Mouse (Mus musculus): Measurements from ENCODE around the gene S100a3. TPM values are rescaled to one million over a fixed set of nuclear protein-coding genes. Genes with fewer than 3 reads are reported as not detected.

Gene S100a3
- total and polyA plus RNA-seq, 3 experiments: not detected

- dilution Hi-C loops (cut with MboI; ENCODE audit: extremely low pct_ligation_motif_present, extremely low pct_unique_long_range_greater_than_20kb, low sequenced_read_pairs): no loop called here
- H3K27ac ChIP-seq (ENCODE audit: insufficient read depth, low read depth): no peak within 1 kb of the TSS
These were observed 52.4 kb downstream of the S100a3 start, which contains the start of gene S100a6 for GRCm38 (mm10) chr3:90612728-90613291. Gene S100a6 (plus strand): TSS chr3:90612882.

GRCm38 (mm10) chr3:90613461-90614147 lies 53.2 kb downstream of the S100a3 start:
- in situ Hi-C loops (cut with MboI; ENCODE audit: low pct_ligation_motif_present, low pct_unique_long_range_greater_than_20kb, low sequenced_read_pairs) (loop anchor here (5.0 kb wide), 1 partner anchor 106 kb away; the partner anchor contains the start of gene Chtop), dilution Hi-C loops (cut with MboI; ENCODE audit: extremely low pct_ligation_motif_present, extremely low pct_unique_long_range_greater_than_20kb, low sequenced_read_pairs) (no loop called here)
- no peak overlapping the region for H3K9ac ChIP-seq (ENCODE audit: insufficient read depth, low read depth)
- no peak overlapping the region for H3K27ac ChIP-seq (ENCODE audit: insufficient read depth, low read depth)
- no peak for TF ChIP-seq ETS1 (conservative IDR thresholded peaks at IDR 0.05; ENCODE audit: low read depth, low read length)
- TF ChIP-seq CTCF (conservative IDR thresholded peaks at IDR 0.05 in 1 of 2, IDR thresholded peaks at IDR 0.05 in 1 of 2; ENCODE audit: low read depth in 2 of 2, low read length in 2 of 2): no peak
- TF ChIP-seq BHLHE40 (IDR thresholded peaks at IDR 0.05; ENCODE audit: low read depth, low read length): no peak
- TF ChIP-seq UBTF (IDR thresholded peaks at IDR 0.05; ENCODE audit: low read depth, low read length): no peak
- no peak for TF ChIP-seq NELFE (IDR thresholded peaks at IDR 0.05; ENCODE audit: low read depth, low read length)
- TF ChIP-seq RAD21 (IDR thresholded peaks at IDR 0.05; ENCODE audit: low read depth, low read length): no peak
- peaks cover 0 to 36% of the 10 kb centered on the region in 2 experiments; a peak in 2 of 4 replicates for H3K4me1 ChIP-seq (ENCODE audit: control insufficient read depth in 1 of 2, insufficient read depth in 2 of 2)
- DNase-seq (ENCODE audit: extremely low read depth): no peak
- no peaks in the 10 kb centered on the region for H3K9me3 ChIP-seq (replicated peaks; ENCODE audit: low read length)
- H3K4me2 ChIP-seq (ENCODE audit: insufficient read depth, low read depth, poor library complexity, severe bottlenecking): no peak overlapping the region
- H3K27me3 ChIP-seq (replicated peaks): peaks cover 4% of the 10 kb centered on the region
- H3K79me2 ChIP-seq (replicated peaks; ENCODE audit: control insufficient read depth, extremely low read depth, insufficient read depth, poor library complexity, severe bottlenecking): no peaks in the 10 kb centered on the region
- H3K36me3 ChIP-seq (replicated peaks in 1 of 2; ENCODE audit: control insufficient read depth in 1 of 2, insufficient read depth in 1 of 2, low read length in 1 of 2): no peaks in the 10 kb centered on the region
- no peak overlapping the region for H3K4me3 ChIP-seq (replicated peaks in 1 of 3; ENCODE audit: low read depth in 2 of 3, low read length in 2 of 3, poor library complexity in 1 of 3)

More at GRCm38 (mm10) chr3:90612728-90613291, 52.4 kb downstream of the S100a3 start, which contains the start of gene S100a6:
- no peak within 1 kb of the TSS for H3K9ac ChIP-seq (ENCODE audit: insufficient read depth, low read depth)
- H3K36me3 ChIP-seq (replicated peaks in 1 of 2; ENCODE audit: control insufficient read depth in 1 of 2, insufficient read depth in 1 of 2, low read length in 1 of 2): no peaks in the 10 kb centered on the region
- in situ Hi-C loops (cut with MboI; ENCODE audit: low pct_ligation_motif_present, low pct_unique_long_range_greater_than_20kb, low sequenced_read_pairs): loop anchor here (5.0 kb wide), 1 partner anchor 106 kb away; the partner anchor contains the start of gene Chtop
- no peaks in the 10 kb centered on the region for H3K79me2 ChIP-seq (replicated peaks; ENCODE audit: control insufficient read depth, extremely low read depth, insufficient read depth, poor library complexity, severe bottlenecking)
- no peaks in the 10 kb centered on the region for H3K9me3 ChIP-seq (replicated peaks; ENCODE audit: low read length)
- H3K27me3 ChIP-seq (replicated peaks): peaks cover 5% of the 10 kb centered on the region
- peaks cover 0 to 39% of the 10 kb centered on the region in 2 experiments; a peak in 2 of 4 replicates for H3K4me1 ChIP-seq (ENCODE audit: control insufficient read depth in 1 of 2, insufficient read depth in 2 of 2)
- TF ChIP-seq USF2 (conservative IDR thresholded peaks at IDR 0.05; ENCODE audit: low read depth, low read length) (no peak), RAD21 (IDR thresholded peaks at IDR 0.05; ENCODE audit: low read depth, low read length) (peak; percentile 8), IRF4 (IDR thresholded peaks at IDR 0.05; ENCODE audit: low read depth, low read length) (0 out of 2 replicates have a peak, but pooled peaks have one; percentile 15), CTCF (conservative IDR thresholded peaks at IDR 0.05 in 1 of 2, IDR thresholded peaks at IDR 0.05 in 1 of 2; ENCODE audit: low read depth in 2 of 2, low read length in 2 of 2) (peak; percentile 78 to 79), BHLHE40 (IDR thresholded peaks at IDR 0.05; ENCODE audit: low read depth, low read length) (peak; percentile 53; the same call in 1 of the 2 replicates), SMC3 (IDR thresholded peaks at IDR 0.05; ENCODE audit: low read depth, low read length) (peak; percentile 55)
- DNase-seq (ENCODE audit: extremely low read depth): peak; percentile 72
- H3K4me3 ChIP-seq (replicated peaks in 1 of 3; ENCODE audit: low read depth in 2 of 3, low read length in 2 of 3, poor library complexity in 1 of 3): no peak within 1 kb of the TSS
- H3K4me2 ChIP-seq (ENCODE audit: insufficient read depth, low read depth, poor library complexity, severe bottlenecking): no peak within 1 kb of the TSS

DNA sequence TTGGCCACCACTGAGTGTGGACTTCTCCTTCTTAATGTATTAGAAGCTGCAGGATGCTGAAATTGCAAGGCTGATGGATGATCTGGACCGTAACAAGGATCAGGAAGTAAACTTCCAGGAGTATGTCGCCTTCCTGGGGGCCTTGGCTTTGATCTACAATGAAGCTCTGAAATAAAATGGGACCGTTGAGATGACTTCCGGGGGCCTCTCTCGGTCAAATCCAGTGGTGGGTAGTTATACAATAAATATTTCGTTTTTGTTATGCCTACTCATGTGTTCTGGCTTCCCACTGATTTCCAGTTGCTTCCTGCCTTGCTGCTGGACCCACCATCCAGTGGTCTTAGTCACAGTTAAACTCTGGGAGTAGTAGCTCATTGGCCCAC lies 53.8 kb downstream of the S100a3 start:
- H3K4me1 ChIP-seq (ENCODE audit: control insufficient read depth in 1 of 2, insufficient read depth in 2 of 2): peaks cover 0 to 31% of the 10 kb centered on the region in 2 experiments; a peak in 2 of 4 replicates
- no peak overlapping the region for H3K4me2 ChIP-seq (ENCODE audit: insufficient read depth, low read depth, poor library complexity, severe bottlenecking)
- dilution Hi-C loops (cut with MboI; ENCODE audit: extremely low pct_ligation_motif_present, extremely low pct_unique_long_range_greater_than_20kb, low sequenced_read_pairs) (no loop called here), in situ Hi-C loops (cut with MboI; ENCODE audit: low pct_ligation_motif_present, low pct_unique_long_range_greater_than_20kb, low sequenced_read_pairs) (loop anchor here (5.0 kb wide), 1 partner anchor 107 kb away; the partner anchor contains the start of gene Chtop)
- peaks cover 3% of the 10 kb centered on the region for H3K27me3 ChIP-seq (replicated peaks)
- H3K9me3 ChIP-seq (replicated peaks; ENCODE audit: low read length): no peaks in the 10 kb centered on the region
- H3K4me3 ChIP-seq (replicated peaks in 1 of 3; ENCODE audit: low read depth in 2 of 3, low read length in 2 of 3, poor library complexity in 1 of 3): no peak overlapping the region
- DNase-seq (ENCODE audit: extremely low read depth): no peak
- H3K9ac ChIP-seq (ENCODE audit: insufficient read depth, low read depth): no peak overlapping the region
- H3K79me2 ChIP-seq (replicated peaks; ENCODE audit: control insufficient read depth, extremely low read depth, insufficient read depth, poor library complexity, severe bottlenecking): no peaks in the 10 kb centered on the region
- no peaks in the 10 kb centered on the region for H3K36me3 ChIP-seq (replicated peaks in 1 of 2; ENCODE audit: control insufficient read depth in 1 of 2, insufficient read depth in 1 of 2, low read length in 1 of 2)
- no peak overlapping the region for H3K27ac ChIP-seq (ENCODE audit: insufficient read depth, low read depth)
- TF ChIP-seq KAT2A (IDR thresholded peaks at IDR 0.05; ENCODE audit: insufficient replicate concordance, low read length) (no peak), NELFE (IDR thresholded peaks at IDR 0.05; ENCODE audit: low read depth, low read length) (no peak), UBTF (IDR thresholded peaks at IDR 0.05; ENCODE audit: low read depth, low read length) (no peak), HCFC1 (IDR thresholded peaks at IDR 0.05; ENCODE audit: low read depth, low read length) (no peak), EP300 (IDR thresholded peaks at IDR 0.05; ENCODE audit: low read length) (no peak), ZNF384 (IDR thresholded peaks at IDR 0.05; ENCODE audit: low read depth, low read length) (no peak), MEF2A (IDR thresholded peaks at IDR 0.05; ENCODE audit: borderline replicate concordance, low read depth, low read length) (no peak), SIN3A (IDR thresholded peaks at IDR 0.05; ENCODE audit: low read length) (no peak), TCF12 (IDR thresholded peaks at IDR 0.05; ENCODE audit: low read depth, low read length) (no peak), JUN (IDR thresholded peaks at IDR 0.05; ENCODE audit: insufficient read depth, low read depth, low read length) (no peak), NRF1 (IDR thresholded peaks at IDR 0.05; ENCODE audit: low read depth, low read length) (no peak), MXI1 (IDR thresholded peaks at IDR 0.05; ENCODE audit: low read depth, low read length) (no peak), ZKSCAN1 (IDR thresholded peaks at IDR 0.05; ENCODE audit: borderline replicate concordance, low read depth, low read length) (no peak), GABPA (IDR thresholded peaks at IDR 0.05; ENCODE audit: insufficient replicate concordance, low read depth, low read length) (no peak), CHD1 (IDR thresholded peaks at IDR 0.05; ENCODE audit: low read depth, low read length) (no peak)
